Mouse (Mus musculus): ENCODE measurements at regions not wholly inside any gene's neighbourhood (a gene's known extent, or its start where the extent isn't known, plus 50 kb on each side); places are given as distances from the start of the nearest gene placed in this dataset.
A peak's percentile ranks its signal among the peaks of the same experiment; 100 is the strongest.

DNA sequence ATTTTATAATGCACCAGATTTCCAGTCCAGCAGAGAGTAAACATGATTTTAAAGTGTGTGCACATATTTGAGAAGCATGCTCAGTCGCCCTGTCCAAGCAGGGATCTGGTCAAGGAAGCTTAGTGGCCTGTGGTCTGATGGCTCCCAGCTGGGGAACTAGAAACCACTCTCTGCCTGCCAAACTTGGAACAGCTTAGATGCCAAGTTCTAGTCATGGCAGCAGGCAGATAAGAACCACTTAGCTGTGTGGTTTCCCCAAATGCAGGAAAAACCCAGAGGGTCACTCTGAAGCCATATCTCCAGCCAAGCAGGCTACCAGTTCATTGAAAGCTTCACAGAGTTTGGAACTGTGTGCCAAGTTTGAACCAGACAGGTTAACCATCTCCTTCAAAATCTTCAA, 86.1 kb downstream of the Fam114a2 start:
- no peak overlapping the region for H3K4me3 ChIP-seq
- H3K27ac ChIP-seq, result no peak overlapping the region
- DNase-seq, result no peak
- intact Hi-C loops (cut with DNase I), result no loop called here
- TF ChIP-seq CTCF (IDR thresholded peaks at IDR 0.05), result no peak

DNA sequence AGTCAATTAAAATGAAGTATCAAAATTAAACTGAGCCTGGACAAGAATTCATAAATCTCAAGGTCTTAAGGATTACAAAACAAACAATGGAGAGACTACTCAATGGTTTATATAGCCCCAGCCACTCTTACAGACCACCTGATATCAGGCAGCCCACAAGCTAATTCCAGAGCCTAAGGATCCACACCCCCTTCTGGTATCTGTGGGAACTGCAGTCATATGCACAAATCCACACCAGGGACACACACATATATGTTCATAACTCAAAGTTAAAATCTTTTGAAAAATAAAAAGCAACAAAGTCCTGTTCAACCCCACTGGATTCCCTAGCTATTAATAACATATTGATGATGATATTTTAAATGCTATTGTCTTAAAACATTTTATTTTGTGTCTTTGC, 86.5 kb downstream of the Fam114a2 start:
- no peak for TF ChIP-seq CTCF (IDR thresholded peaks at IDR 0.05)
- DNase-seq, result no peak
- no peak overlapping the region for H3K27ac ChIP-seq
- intact Hi-C loops (cut with DNase I), result no loop called here
- H3K4me3 ChIP-seq, result no peak overlapping the region

DNA sequence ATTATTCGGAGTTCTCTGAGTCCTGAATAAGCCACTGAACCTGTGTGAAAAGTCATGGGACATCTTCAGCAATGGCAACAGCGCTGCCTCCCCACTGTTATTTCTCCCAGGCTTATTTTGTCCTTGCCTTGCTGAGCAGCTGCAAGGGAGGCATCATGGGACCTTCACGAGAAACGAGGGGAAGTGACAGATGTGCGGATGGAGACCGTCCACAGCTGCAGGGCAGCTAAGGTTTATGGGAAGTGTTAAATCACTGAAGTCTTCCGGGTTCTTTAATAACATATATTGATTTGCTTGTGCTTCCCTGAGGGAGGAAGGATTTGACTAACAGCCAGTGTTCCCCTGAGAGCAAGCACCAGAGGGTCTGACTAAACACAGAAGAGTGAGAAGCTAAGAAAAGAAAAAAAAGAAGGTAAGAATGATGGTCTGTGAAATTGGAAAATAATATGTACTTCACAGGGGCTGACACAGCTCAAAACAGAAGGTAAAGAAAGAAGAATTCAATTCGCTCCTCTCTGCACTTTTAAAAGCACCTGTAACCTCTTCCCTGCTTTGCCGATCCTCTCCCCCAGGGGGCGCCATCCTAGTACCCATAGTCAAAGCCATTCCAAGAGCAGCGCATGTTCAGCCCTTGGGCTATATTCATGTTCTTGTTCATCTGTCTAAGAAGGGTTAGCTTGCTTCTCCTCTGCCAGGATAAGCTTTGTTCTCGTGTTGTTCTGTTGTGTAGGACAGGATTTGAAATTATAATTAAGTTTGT, 92.2 kb downstream of the Fam114a2 start:
- H3K4me3 ChIP-seq, result no peak overlapping the region

DNA sequence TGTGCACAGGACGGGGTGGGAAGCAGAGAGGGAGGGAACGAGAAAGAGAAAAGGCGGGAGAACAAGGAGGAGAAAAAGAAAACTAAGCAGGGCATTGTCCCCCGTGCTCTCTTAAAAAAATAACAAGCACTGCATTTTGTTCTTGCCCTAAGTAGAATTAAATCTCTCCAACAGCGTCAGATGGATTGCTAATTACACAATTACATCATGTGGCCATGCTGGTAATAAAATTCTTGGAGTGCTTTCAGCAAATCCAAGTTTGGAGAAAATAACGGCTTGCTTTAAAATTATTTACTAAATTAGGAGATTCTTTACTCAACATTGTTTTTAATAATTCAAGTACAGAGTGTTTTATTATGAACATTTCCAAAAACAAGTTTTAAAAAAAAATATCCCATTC, 99.0 kb downstream of the Fam114a2 start:
- intact Hi-C loops (cut with DNase I), result no loop called here

More for the DNA sequence above, 92.2 kb downstream of the Fam114a2 start:
- no peak overlapping the region for H3K27ac ChIP-seq
- peak; percentile 41 for DNase-seq
- intact Hi-C loops (cut with DNase I), result loop anchor here (2.0 kb wide), 1 partner anchor 41 kb away; no protein-coding TSS in a partner anchor
- peak; percentile 67 for TF ChIP-seq CTCF (IDR thresholded peaks at IDR 0.05)

DNA sequence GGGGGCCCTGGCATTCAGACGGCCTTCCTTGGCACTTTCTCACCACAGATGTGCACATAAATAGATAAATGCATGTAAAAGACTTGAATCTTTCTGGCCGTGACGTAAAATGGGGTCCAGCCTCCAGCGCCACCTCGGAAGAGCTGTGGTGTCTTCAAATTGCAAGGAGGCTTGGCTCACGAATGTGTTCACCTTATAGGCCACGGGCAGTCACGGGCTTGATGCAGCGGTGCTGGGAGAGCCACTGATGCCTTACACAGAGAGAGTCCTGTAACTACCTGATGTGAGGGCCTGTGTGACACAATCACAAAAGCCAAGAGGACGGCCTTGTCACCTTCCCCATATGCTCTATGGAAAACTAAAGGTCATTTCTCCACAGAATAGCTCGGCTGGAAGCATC, 102.4 kb downstream of the Fam114a2 start:
- no peak for TF ChIP-seq CTCF (IDR thresholded peaks at IDR 0.05)
- H3K27ac ChIP-seq, result no peak overlapping the region
- no peak overlapping the region for H3K4me3 ChIP-seq
- DNase-seq, result no peak
- intact Hi-C loops (cut with DNase I), result no loop called here

More for the DNA sequence above, 99.0 kb downstream of the Fam114a2 start:
- H3K27ac ChIP-seq, result no peak overlapping the region
- no peak overlapping the region for H3K4me3 ChIP-seq
- TF ChIP-seq CTCF (IDR thresholded peaks at IDR 0.05), result no peak
- no peak for DNase-seq

DNA sequence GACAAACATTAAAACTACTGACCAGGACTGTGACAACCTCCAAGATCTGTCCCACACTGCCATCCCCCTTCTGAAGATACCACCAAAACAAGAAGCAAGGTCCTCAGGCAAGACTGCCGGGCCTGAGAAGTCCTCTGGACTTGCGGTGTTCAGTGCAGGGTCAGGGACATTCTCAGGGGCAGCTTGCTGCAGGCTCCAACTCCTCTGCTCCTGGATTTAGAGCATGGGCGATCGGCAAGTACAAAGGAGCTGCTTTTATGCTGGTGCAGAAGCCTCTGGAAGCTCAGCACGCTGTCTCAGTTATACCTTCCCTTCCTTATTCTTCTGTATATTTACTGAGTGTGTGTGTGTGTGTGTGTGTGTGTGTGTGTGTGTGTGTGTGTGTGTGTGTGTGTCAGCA, 103.2 kb downstream of the Fam114a2 start:
- DNase-seq, result no peak

DNA sequence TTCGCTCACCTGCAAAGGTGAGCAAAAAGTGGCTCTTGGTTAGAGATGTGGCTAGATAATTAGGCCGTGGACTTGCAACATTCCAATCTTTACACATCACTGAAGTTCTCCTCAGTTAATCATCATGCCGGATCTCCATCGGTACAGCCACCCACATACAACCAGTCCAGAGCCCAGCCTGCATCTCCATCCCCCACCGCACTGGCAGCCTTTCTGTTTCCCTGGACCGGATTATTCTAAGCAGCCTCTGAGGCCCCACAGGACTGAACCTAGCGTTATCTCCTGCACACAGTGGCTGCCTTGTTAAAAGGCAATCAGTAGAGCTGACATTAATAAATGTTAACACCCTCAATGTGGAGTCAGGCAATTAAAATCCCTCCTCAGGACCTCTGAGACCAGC, 103.7 kb downstream of the Fam114a2 start:
- no peak for TF ChIP-seq CTCF (IDR thresholded peaks at IDR 0.05)

More for the DNA sequence above, 103.2 kb downstream of the Fam114a2 start:
- no peak overlapping the region for H3K27ac ChIP-seq
- no peak for TF ChIP-seq CTCF (IDR thresholded peaks at IDR 0.05)
- intact Hi-C loops (cut with DNase I), result no loop called here
- no peak overlapping the region for H3K4me3 ChIP-seq

DNA sequence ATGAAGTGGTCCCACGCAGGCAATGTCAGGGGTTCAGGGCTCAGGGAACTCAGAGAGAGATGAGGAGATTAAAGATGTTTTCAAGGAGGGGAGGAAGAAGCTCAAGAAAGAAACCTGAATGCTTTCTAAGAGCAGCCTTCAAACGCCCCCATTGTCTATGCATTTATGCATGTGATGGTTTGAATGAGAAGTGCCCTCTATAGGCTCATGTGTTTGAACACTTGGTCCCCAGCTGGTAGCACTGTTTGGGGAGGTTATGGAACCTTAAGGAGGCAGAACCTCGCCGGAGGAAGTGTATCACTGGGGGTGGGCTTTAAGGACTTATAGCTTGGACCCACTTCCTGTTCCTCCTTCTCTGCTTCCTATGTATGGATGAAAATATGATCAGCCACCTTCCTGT, 105.1 kb downstream of the Fam114a2 start:
- intact Hi-C loops (cut with DNase I), result no loop called here
- DNase-seq, result no peak
- no peak overlapping the region for H3K27ac ChIP-seq
- no peak for TF ChIP-seq CTCF (IDR thresholded peaks at IDR 0.05)
- H3K4me3 ChIP-seq, result no peak overlapping the region

More for the DNA sequence above, 103.7 kb downstream of the Fam114a2 start:
- Histone ChIP-seq H3K4me3 (no peak overlapping the region), H3K27ac (no peak overlapping the region)
- intact Hi-C loops (cut with DNase I), result no loop called here
- DNase-seq, result no peak

DNA sequence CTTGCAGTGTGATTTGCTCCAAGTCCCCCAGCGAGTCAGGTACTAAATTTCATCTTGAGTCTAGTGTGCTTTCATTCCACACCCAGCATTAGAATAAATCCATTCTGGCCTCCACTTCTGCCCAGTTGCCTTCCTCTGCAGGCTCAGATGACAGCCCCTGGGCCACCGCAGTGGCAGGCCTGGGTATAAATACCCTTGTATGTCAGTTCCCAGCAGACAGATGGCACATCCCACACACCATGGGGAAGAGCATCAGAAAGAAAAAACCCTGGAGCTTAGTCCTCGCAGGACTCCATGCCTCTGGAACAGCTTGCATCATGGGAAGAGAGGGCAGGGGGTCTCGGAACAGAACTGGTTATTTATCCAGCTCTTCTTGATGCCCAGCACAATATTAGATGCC, 105.7 kb downstream of the Fam114a2 start:
- intact Hi-C loops (cut with DNase I), result no loop called here
- no peak for DNase-seq
- H3K4me3 ChIP-seq, result no peak overlapping the region
- TF ChIP-seq CTCF (IDR thresholded peaks at IDR 0.05), result no peak
- H3K27ac ChIP-seq, result no peak overlapping the region

DNA sequence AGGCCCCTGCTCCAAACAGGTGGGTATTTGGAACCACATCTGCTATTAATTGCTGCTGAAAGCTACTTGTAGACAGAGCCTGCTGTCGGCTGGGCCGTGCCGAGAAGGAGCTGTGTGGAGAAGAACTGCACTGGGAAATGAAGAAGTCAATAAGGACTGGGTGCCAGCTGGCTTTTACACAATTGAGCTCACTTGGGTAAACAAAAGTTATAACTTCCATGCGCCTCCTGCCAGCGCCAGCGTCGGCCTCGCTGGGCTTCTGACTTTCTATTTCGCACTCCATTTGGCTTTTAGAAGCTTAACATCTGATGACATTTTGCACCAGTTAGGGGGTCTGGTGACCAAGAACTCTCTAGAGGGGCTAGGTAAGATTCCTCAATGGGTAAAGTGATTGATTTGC, 114.2 kb downstream of the Fam114a2 start:
- intact Hi-C loops (cut with DNase I), result no loop called here
- peak; percentile 42 for DNase-seq
- Histone ChIP-seq H3K27ac (no peak overlapping the region), H3K4me3 (no peak overlapping the region)
- no peak for TF ChIP-seq CTCF (IDR thresholded peaks at IDR 0.05)

DNA sequence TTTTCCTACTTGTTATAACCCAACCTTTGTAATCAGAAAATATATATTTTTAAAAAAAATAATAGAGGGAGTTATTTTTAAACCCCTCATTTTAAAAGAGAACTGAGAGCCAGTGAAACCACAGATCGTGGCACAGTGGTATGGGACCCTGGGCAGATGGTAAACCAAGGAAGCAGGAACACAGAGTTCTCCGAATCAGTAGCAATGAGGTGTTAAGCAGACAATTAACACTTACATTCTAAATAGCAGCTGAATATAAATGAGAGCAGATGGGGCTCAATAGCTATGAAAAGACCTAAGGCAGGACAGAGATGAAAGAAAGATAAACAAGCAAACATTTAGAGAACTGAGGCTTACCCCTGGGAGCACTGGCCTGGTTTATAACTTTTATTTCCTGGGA, 116.8 kb downstream of the Fam114a2 start:
- intact Hi-C loops (cut with DNase I), result no loop called here
- no peak overlapping the region for H3K27ac ChIP-seq

DNA sequence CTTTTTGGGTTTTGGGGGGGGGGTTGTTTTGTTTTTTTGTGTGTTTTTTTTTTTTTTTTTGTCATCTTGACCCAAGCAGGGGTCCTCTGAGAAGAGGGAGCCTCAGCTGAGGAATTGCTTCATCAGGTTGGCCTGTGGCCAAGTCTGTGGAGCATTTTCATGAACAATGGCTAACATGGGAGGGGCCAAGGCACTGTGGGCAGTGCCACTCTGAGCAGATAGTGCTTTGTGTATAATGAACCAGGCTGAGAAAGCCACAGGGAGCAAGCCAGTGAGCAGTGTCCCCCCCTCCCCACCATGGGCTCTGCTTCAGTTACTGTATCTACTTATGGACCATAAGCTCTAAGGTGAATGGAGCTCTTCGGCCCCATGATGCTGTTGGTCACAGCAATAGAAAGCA, 119.1 kb downstream of the Fam114a2 start:
- TF ChIP-seq CTCF (IDR thresholded peaks at IDR 0.05), result no peak
- no peak overlapping the region for H3K27ac ChIP-seq
- no peak for DNase-seq
- H3K4me3 ChIP-seq, result no peak overlapping the region
- intact Hi-C loops (cut with DNase I), result no loop called here

More for the DNA sequence above, 116.8 kb downstream of the Fam114a2 start:
- no peak overlapping the region for H3K4me3 ChIP-seq
- no peak for TF ChIP-seq CTCF (IDR thresholded peaks at IDR 0.05)
- no peak for DNase-seq

DNA sequence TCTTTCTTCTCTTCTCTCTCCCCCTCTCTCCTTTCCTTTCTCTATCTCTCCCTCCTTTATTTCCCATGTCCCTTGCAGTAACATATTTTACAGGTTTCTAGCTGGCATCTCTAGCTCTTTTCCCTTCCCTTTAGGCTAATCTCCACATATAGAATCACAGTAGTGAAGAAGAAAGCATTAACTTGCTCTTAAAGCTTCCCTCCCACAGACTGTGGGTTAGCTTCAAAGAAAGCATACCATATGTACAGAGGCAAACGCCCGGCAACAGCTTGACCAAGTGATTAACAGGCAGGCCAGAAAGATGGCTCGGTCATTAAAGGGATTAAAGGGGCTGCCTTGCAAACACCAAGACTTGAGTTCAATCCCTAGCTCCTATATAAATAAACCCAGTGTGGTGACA, 122.0 kb downstream of the Fam114a2 start:
- H3K27ac ChIP-seq, result no peak overlapping the region
- TF ChIP-seq CTCF (IDR thresholded peaks at IDR 0.05), result no peak
- no peak overlapping the region for H3K4me3 ChIP-seq
- intact Hi-C loops (cut with DNase I), result no loop called here
- no peak for DNase-seq

DNA sequence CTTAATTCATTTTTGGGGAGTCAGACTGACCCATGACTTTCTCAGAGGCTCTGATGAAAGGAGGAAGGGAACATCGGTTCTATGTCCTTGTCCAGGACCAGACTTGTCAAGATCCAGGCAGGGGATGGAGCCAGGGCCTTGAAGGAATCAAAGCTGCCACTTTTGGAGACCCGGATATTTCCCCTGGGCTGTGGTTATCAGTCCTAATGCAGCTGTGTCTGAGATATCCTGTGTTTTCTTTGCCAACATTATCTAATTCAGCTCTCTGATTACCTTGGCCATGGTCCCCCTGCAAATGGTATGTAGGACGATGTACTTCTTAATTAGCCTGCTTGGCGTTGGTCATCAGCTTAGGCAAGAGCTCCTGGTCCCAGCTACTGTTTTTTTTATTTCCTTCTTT, 127.6 kb downstream of the Fam114a2 start:
- no peak overlapping the region for H3K27ac ChIP-seq
- DNase-seq, result no peak
- TF ChIP-seq CTCF (IDR thresholded peaks at IDR 0.05), result no peak
- intact Hi-C loops (cut with DNase I), result no loop called here
- no peak overlapping the region for H3K4me3 ChIP-seq
